Comparison of ENCODE assay signal across 9 mouse cellular contexts in the genomic region with DNA sequence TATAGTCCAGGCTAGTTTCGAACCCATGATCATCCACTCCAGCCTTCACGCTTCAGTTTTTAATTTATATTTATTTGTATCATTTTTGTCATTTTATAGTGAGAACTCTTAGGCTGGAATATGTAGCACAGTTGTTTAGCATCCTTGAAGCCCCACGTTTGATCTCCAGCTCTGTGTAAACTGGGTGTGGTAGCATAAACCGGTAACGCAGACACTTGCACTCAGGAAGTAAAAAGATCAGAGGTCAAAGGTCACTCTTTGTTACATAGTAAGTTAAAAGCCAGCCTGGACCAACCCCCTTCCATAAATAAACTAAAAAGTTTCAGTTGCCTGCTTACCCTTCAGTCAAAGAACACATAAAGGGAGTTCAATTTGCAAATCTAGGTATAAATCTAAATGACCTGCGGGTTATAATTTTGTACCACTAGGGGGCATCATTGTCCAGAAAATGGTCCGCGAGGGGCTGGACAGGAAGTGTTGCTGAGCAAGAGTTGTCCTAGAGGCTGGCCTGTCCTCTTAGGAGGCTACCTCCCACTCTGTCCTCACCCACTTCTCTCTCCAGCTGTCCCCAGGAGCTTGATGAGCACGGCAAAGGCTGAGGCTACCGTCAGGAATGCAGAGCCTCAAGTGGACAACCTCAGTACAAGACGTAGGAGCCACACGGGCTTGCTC. TPM values are rescaled to one million over a fixed set of nuclear protein-coding genes. Genes with fewer than 3 reads are reported as not detected.
DNase-seq lines count a peak whose midpoint lies in the region; ATAC-seq and TF ChIP-seq lines count a peak whose summit lies in the region.
"Had no signal": no experiment of that assay in that cellular context is flagged by ENCODE, and none has a peak within 500 bp of the region (broad histone marks: within the 10 kb centered on the region; RNA-seq: fewer than 3 reads in every experiment).

No protein-coding gene starts in this region.

- no peaks in the 10 kb centered on the region for H3K36me3 ChIP-seq in forebrain, embryonic 15.5 days
- H3K36me3 ChIP-seq in lung, embryonic 16.5 days (ENCODE audit: control insufficient read depth, insufficient read depth, low read length): peaks cover 15% of the 10 kb centered on the region
- H3K36me3 ChIP-seq: liver, embryonic 15.5 days had no signal

- no peak for TF ChIP-seq POLR2A in cerebellum, adult 2 months (IDR thresholded peaks at IDR 0.05; ENCODE audit: borderline replicate concordance, insufficient read depth, low read length)
- TF ChIP-seq POLR2A in olfactory bulb, adult 2 months (IDR thresholded peaks at IDR 0.05; ENCODE audit: insufficient read depth, low read depth, low read length): no peak

- intact Hi-C loops in heart, postnatal 36 days (cut with DNase I): loop anchor here (1.0 to 10.0 kb wide), 6 partner anchors 31 to 519 kb away; partner anchors contain the start of gene Tcf7l1

- H3K27ac ChIP-seq in cerebellum, adult 2 months (ENCODE audit: insufficient read depth, low read length): no peak overlapping the region
- H3K27ac ChIP-seq in forebrain, embryonic 15.5 days (replicated peaks): no peak overlapping the region
- no peak overlapping the region; the same call in 1 of the 2 replicates for H3K27ac ChIP-seq in lung, embryonic 16.5 days (ENCODE audit: low read length)
- no peak overlapping the region for H3K27ac ChIP-seq in olfactory bulb, adult 2 months (ENCODE audit: insufficient read depth, low read depth, low read length)
- H3K27ac ChIP-seq: liver, embryonic 15.5 days had no signal

- H3K4me3 ChIP-seq in cerebellum, adult 2 months (replicated peaks; ENCODE audit: insufficient read depth, low read depth, low read length): no peak overlapping the region
- no peak overlapping the region for H3K4me3 ChIP-seq in forebrain, embryonic 15.5 days
- no peak overlapping the region for H3K4me3 ChIP-seq in lung, embryonic 16.5 days (ENCODE audit: low read length)
- H3K4me3 ChIP-seq in olfactory bulb, adult 2 months (ENCODE audit: insufficient read depth, low read depth, low read length): no peak overlapping the region
- H3K4me3 ChIP-seq: liver, embryonic 15.5 days had no signal

- DNase-seq in cerebellum, adult 2 months: peak; percentile 27 to 29
- DNase-seq in cerebellum, adult 11-12 months: no peak
- peak; percentile 38 for DNase-seq in adrenal gland, postnatal 25 days
- DNase-seq in heart, postnatal 36 days: peak; percentile 65 to 70
- DNase-seq in kidney, postnatal 36 days: peak; percentile 67 to 78

- H3K27me3 ChIP-seq in cerebellum, adult 2 months (ENCODE audit: control insufficient read depth, insufficient read depth, low read length): no peaks in the 10 kb centered on the region
- no peaks in the 10 kb centered on the region for H3K27me3 ChIP-seq in forebrain, embryonic 15.5 days
- H3K27me3 ChIP-seq in lung, embryonic 16.5 days (ENCODE audit: control insufficient read depth, insufficient read depth, low read depth, low read length): no peaks in the 10 kb centered on the region
- H3K27me3 ChIP-seq: liver, embryonic 15.5 days had no signal

- H3K4me2 ChIP-seq in forebrain, embryonic 15.5 days (replicated peaks): no peak overlapping the region
- H3K4me2 ChIP-seq in lung, embryonic 16.5 days (ENCODE audit: low read depth, low read length): 0 out of 2 replicates have a peak overlapping the region, but pooled peaks have one; percentile 2
- H3K4me2 ChIP-seq: liver, embryonic 15.5 days had no signal

- WGBS in cerebellum, adult 2 months: 40% methylated on average over 12 of the region's 12 CpGs
- WGBS in forebrain, embryonic 15.5 days: 53% methylated on average over 12 of the region's 12 CpGs
- WGBS in lung, embryonic 16.5 days: 30% methylated on average over 12 of the region's 12 CpGs
- 47% methylated on average over 12 of the region's 12 CpGs for WGBS in olfactory bulb, adult 2 months

- peaks cover 5% of the 10 kb centered on the region for H3K4me1 ChIP-seq in cerebellum, adult 2 months (ENCODE audit: control insufficient read depth, insufficient read depth, low read length)
- 0 out of 2 replicates have a peak, but pooled peaks cover 3% of the 10 kb centered on the region for H3K4me1 ChIP-seq in forebrain, embryonic 15.5 days
- H3K4me1 ChIP-seq in lung, embryonic 16.5 days (replicated peaks; ENCODE audit: control insufficient read depth, insufficient read depth, low read length): peaks cover 5% of the 10 kb centered on the region
- H3K4me1 ChIP-seq in olfactory bulb, adult 2 months (ENCODE audit: control insufficient read depth, insufficient read depth, low read length): peaks cover 2% of the 10 kb centered on the region

- H3K9me3 ChIP-seq in forebrain, embryonic 15.5 days: no peaks in the 10 kb centered on the region
- H3K9me3 ChIP-seq in lung, embryonic 16.5 days (ENCODE audit: control insufficient read depth, low read length): no peaks in the 10 kb centered on the region
- H3K9me3 ChIP-seq: liver, embryonic 15.5 days had no signal

- no peak overlapping the region for H3K9ac ChIP-seq in forebrain, embryonic 15.5 days (replicated peaks)
- H3K9ac ChIP-seq in lung, embryonic 16.5 days (ENCODE audit: low read length): no peak overlapping the region
- H3K9ac ChIP-seq: liver, embryonic 15.5 days had no signal

- ATAC-seq in forebrain, embryonic 15.5 days (replicated peaks): peak; percentile 73
- ATAC-seq in lung, embryonic 16.5 days (ENCODE audit: low read depth): peak; percentile 86

- TF ChIP-seq CTCF in cerebellum, adult 2 months (IDR thresholded peaks at IDR 0.05; ENCODE audit: borderline replicate concordance, insufficient read depth, low read depth, low read length): peak; percentile 55; the same call in 1 of the 2 replicates
- peak; percentile 68 for TF ChIP-seq CTCF in olfactory bulb, adult 2 months (IDR thresholded peaks at IDR 0.05; ENCODE audit: insufficient read depth, low read depth, low read length)

RNA-seq across cellular contexts. Expression of gene Tgoln1, which starts 19.1 kb away (rescaled TPM):
- polyA plus RNA-seq in cerebellum, adult 2 months (2012; rRNA removed): 96.1 and 96.8 TPM in 2 replicates
- 176 and 187 TPM in 2 replicates for total RNA-seq in adrenal gland, postnatal 25 days (2021)
- 31.5 and 33.5 TPM in 2 replicates for polyA plus RNA-seq in forebrain, embryonic 15.5 days (2015; fragmentation: Nextera tagmentation; extraction: Ambion mirVana)
- total RNA-seq in heart, postnatal 36 days (2021): 10 to 100 TPM; 56.9 to 61.9 TPM
- 45.6 and 46.8 TPM in 2 replicates for polyA plus RNA-seq in lung, embryonic 16.5 days (2015; fragmentation: Nextera tagmentation; extraction: Ambion mirVana)
- not detected in 2 replicates for polyA plus RNA-seq in olfactory bulb, adult 2 months (2012; ENCODE audit: insufficient read depth, insufficient read length, low replicate concordance, missing spikeins)

RNA-seq across cellular contexts. Expression of gene Retsat, which starts 37.6 kb away (rescaled TPM):
- 13.7 and 15.6 TPM in 2 replicates for polyA plus RNA-seq in cerebellum, adult 2 months (2012; rRNA removed)
- 309 and 334 TPM in 2 replicates for total RNA-seq in adrenal gland, postnatal 25 days (2021)
- polyA plus RNA-seq in forebrain, embryonic 15.5 days (2015; fragmentation: Nextera tagmentation; extraction: Ambion mirVana): 4.1 and 5.3 TPM in 2 replicates
- total RNA-seq in heart, postnatal 36 days (2021): 100 to 1,000 TPM; 185 to 218 TPM
- 18.6 and 20.1 TPM in 2 replicates for polyA plus RNA-seq in lung, embryonic 16.5 days (2015; fragmentation: Nextera tagmentation; extraction: Ambion mirVana)
- not detected in 2 replicates for polyA plus RNA-seq in olfactory bulb, adult 2 months (2012; ENCODE audit: insufficient read depth, insufficient read length, low replicate concordance, missing spikeins)

RNA-seq across cellular contexts. Expression of gene Elmod3, which starts 37.7 kb away (rescaled TPM):
- 32.5 and 32.7 TPM in 2 replicates for polyA plus RNA-seq in cerebellum, adult 2 months (2012; rRNA removed)
- total RNA-seq in adrenal gland, postnatal 25 days (2021): 23.3 and 24.4 TPM in 2 replicates
- polyA plus RNA-seq in forebrain, embryonic 15.5 days (2015; fragmentation: Nextera tagmentation; extraction: Ambion mirVana): 15.6 and 16.0 TPM in 2 replicates
- 10 to 100 TPM; 13.8 to 20.0 TPM for total RNA-seq in heart, postnatal 36 days (2021)
- 17.5 and 20.0 TPM in 2 replicates for polyA plus RNA-seq in lung, embryonic 16.5 days (2015; fragmentation: Nextera tagmentation; extraction: Ambion mirVana)
- not detected in 2 replicates for polyA plus RNA-seq in olfactory bulb, adult 2 months (2012; ENCODE audit: insufficient read depth, insufficient read length, low replicate concordance, missing spikeins)

Comparison
In these comparisons a context has a peak if more than half of its experiments do, and no peak if none do; other contexts are left out.
1. RNA of gene Elmod3, which starts 37.7 kb away (polyA plus RNA-seq): 32.5 to 32.7 TPM in cerebellum, adult 2 months, 17.5 to 20.0 TPM in lung, embryonic 16.5 days and 15.6 to 16.0 TPM in forebrain, embryonic 15.5 days; not detected in olfactory bulb, adult 2 months; every median in the first group is over 10 times any median in the second.